Mouse (Mus musculus) ES-E14 (cell line): Measurements from ENCODE around the gene Arl2. TPM values are rescaled to one million over a fixed set of nuclear protein-coding genes. Genes with fewer than 3 reads are reported as not detected.

Experiments used
- DNase-seq: peaks from one replicate; pipeline ENCODE4 v3.0.0-alpha.2; 2013; ENCODE audit warnings: low read depth, low spot score
- H3K27ac ChIP-seq: 2 replicates; pipeline ENCODE4 v1.5.1; 2012; ENCODE audit warnings: low read depth, mild to moderate bottlenecking, low read length, moderate library complexity, mixed read lengths; ENCODE audit not compliant: poor library complexity, insufficient read depth, severe bottlenecking
- H3K36me3 ChIP-seq: 2 replicates; pipeline ENCODE4 v1.6.1; 2012; ENCODE audit warnings: mild to moderate bottlenecking, low read length, moderate library complexity, mixed read lengths; ENCODE audit not compliant: control insufficient read depth, poor library complexity, insufficient read depth, severe bottlenecking
- H3K4me1 ChIP-seq, 2 experiments: fragments of 150-350 bp in 1 of 2; sonication (generic) in 1 of 2; 2 replicates each; pipeline ENCODE4 v1.6.1; 2012; ENCODE audit warnings: low read length in 2 of 2, mild to moderate bottlenecking in 1 of 2, mixed read lengths in 1 of 2; ENCODE audit not compliant: control insufficient read depth in 2 of 2, insufficient read depth in 2 of 2, poor library complexity in 1 of 2
- H3K4me3 ChIP-seq, 2 experiments: fragments of 150-350 bp in 1 of 2; sonication (generic) in 1 of 2; 2 replicates each; pipeline ENCODE4 v1.5.1; 2012; ENCODE audit warnings: low read length in 2 of 2, low read depth in 1 of 2, mild to moderate bottlenecking in 1 of 2, mixed read lengths in 1 of 2; ENCODE audit not compliant: insufficient read depth in 1 of 2, poor library complexity in 1 of 2, severe bottlenecking in 1 of 2
- H3K9ac ChIP-seq: 2 replicates; pipeline ENCODE4 v1.6.1; 2012; ENCODE audit warnings: low read depth, mild to moderate bottlenecking, low read length, mixed read lengths; ENCODE audit not compliant: poor library complexity, insufficient read depth, severe bottlenecking
- H3K9me3 ChIP-seq: fragments of 150-350 bp; sonication (generic); 2 replicates; pipeline ENCODE4 v1.6.1; 2012; ENCODE audit warnings: low read depth, mild to moderate bottlenecking, low read length; ENCODE audit not compliant: control insufficient read depth, insufficient read depth
- CHD2 ChIP-seq: IDR thresholded peaks from 2 replicates; pipeline ENCODE4 v1.6.1; 2014; ENCODE audit warnings: mild to moderate bottlenecking, low read depth, low read length, inconsistent platforms
- HCFC1 ChIP-seq: IDR thresholded peaks from 2 replicates; pipeline ENCODE4 v1.6.1; 2012; ENCODE audit warnings: low read length, inconsistent platforms, borderline replicate concordance; ENCODE audit not compliant: insufficient read depth
- MAFK ChIP-seq: IDR thresholded peaks from 2 replicates; pipeline ENCODE4 v1.6.1; 2014; ENCODE audit warnings: mild to moderate bottlenecking, low read depth, low read length, inconsistent platforms; ENCODE audit not compliant: insufficient read depth
- ZC3H11A ChIP-seq: IDR thresholded peaks from 2 replicates; pipeline ENCODE4 v1.6.1; 2012; ENCODE audit warnings: low read depth, mild to moderate bottlenecking, inconsistent platforms, low read length, borderline replicate concordance
- ZNF384 ChIP-seq: IDR thresholded peaks from 2 replicates; pipeline ENCODE4 v1.6.1; 2012; ENCODE audit warnings: low read depth, low read length, inconsistent platforms
- in situ Hi-C, 2 experiments: fragments of 600-800 bp; cut with MboI; formaldehyde crosslinking; loops; one replicate each; pipeline ENCODE4 v1.15.1; 2025; ENCODE audit warnings: low sequenced_read_pairs in 2 of 2, inconsistent platforms in 1 of 2; ENCODE audit not compliant: unreplicated experiment in 2 of 2
- total RNA-seq: library from RNA; depleted of rRNA; stranded (reverse); fragments of 300-350 nt; gene quantifications from 2 replicates; pipeline ENCODE4 v1.2.3, GENCODE M21; 2012

The Arl2 gene
- total RNA-seq, 1 experiment, result 43.8 TPM

DNA sequence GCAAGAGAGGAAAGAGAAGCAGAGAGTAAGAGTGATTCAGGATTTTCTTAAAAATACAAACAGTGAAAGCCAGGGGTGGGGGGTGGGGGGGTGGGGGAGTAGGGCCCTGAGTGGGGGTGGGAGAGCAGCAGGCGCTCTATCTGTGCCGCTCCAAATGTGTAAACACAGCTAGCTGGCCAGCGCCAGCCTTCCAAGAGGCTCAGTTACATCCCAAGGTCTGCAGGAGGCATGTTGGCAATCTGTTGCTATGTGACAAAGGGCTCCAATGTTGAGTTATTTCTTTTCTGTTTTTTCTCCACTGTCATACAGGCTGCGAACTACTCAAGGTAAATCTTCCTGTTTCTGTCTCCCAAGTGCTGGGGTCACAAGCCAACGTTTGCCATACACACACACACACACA lies 33.4 kb upstream of the Arl2 start:
- Histone ChIP-seq H3K4me1 (no peaks in the 10 kb centered on the region), H3K36me3 (no peaks in the 10 kb centered on the region), H3K9ac (no peak overlapping the region), H3K4me3 (no peak overlapping the region), H3K9me3 (no peaks in the 10 kb centered on the region), H3K27ac (no peak overlapping the region)
- TF ChIP-seq CHD2 (no peak), ZNF384 (no peak), HCFC1 (no peak), MAFK (no peak), ZC3H11A (no peak)
- in situ Hi-C loops, result no loop called here
- no peak for DNase-seq

DNA sequence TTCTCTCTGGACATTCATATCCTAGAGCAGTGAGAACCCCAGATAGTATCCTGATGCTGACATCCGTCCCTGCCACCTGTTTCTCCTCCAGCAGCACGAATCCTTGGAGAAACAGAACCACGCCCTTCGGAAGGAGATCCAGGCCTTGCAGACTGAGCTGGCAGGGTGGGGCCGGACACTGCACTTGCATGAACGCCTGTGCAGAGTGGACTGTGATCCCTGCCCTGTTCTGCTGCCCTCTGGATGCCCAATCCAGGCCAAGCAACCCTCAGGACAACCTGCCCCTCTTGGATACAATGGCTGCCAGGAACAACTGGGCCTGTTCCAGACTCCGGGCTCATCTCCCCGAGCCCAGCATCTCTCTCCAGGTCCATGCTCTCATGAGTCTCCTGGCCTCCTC lies 29.9 kb upstream of the Arl2 start:
- no peak overlapping the region for H3K9ac ChIP-seq
- no peak overlapping the region for H3K27ac ChIP-seq
- H3K4me1 ChIP-seq, result no peaks in the 10 kb centered on the region
- H3K36me3 ChIP-seq, result no peaks in the 10 kb centered on the region
- H3K4me3 ChIP-seq, result no peak overlapping the region
- no peak for DNase-seq
- TF ChIP-seq MAFK (no peak), HCFC1 (no peak), ZC3H11A (no peak), CHD2 (no peak), ZNF384 (no peak)
- no peaks in the 10 kb centered on the region for H3K9me3 ChIP-seq
- in situ Hi-C loops, result no loop called here

DNA sequence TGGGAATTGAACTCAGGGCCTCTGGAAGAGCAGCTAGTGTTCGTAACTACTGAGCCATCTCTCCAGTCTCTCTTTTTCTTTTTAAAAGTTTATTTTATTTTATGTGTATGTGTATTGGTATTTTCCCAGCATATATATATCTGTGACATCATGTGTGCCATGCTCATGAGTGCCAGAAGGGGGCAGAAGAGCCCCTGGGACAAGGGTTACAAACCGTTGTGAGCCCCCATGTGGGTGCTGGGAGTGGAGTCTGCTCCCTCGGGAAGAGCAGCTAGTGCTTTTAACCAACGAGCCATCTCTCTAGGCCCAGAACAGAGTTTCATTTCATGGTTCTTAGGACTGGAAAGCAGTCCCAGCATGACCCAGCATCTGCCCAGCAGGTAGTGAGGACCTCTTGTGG lies 25.4 kb upstream of the Arl2 start:
- no peak overlapping the region for H3K4me3 ChIP-seq
- no peaks in the 10 kb centered on the region for H3K9me3 ChIP-seq
- TF ChIP-seq CHD2 (no peak), ZC3H11A (no peak), HCFC1 (no peak), MAFK (no peak), ZNF384 (no peak)
- in situ Hi-C loops, result no loop called here
- H3K27ac ChIP-seq, result no peak overlapping the region
- H3K4me1 ChIP-seq, result no peaks in the 10 kb centered on the region; a peak in 1 of 4 replicates
- H3K36me3 ChIP-seq, result no peaks in the 10 kb centered on the region
- H3K9ac ChIP-seq, result no peak overlapping the region
- peak; percentile 17 for DNase-seq

DNA sequence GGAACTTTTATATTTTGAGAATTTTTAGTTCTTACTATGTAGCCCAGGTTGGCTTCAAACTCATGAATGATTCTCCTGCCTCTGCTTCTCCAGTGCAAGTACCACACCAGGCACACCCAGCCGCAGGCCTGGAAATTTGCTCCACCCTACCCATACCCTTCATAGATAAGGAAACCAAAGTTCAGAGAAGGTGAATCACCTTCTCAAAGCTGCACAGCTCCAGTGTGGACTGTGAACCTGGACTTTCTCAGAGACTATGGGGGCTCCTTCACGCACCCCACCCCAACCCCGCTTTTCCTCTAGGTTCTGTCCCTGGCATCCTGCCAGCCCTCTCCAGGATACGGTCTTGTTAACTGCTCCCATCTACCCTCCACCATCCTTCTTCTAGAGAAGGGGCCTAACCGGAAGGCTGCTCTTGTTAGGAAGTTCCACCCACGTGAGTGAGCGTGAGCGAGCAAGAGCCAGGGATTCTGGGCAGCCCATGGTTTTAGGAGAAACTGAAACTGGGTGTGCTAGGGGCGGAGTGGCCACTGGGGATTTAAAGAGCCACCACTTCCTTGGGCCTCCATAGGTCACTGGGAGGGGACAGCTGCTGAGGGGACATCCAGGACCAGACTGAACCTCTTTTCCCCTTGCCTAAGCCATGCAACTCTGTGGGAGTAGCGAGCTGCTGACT lies 22.7 kb upstream of the Arl2 start:
- no peak overlapping the region for H3K9ac ChIP-seq
- H3K9me3 ChIP-seq, result no peaks in the 10 kb centered on the region
- no peak for TF ChIP-seq ZC3H11A
- TF ChIP-seq ZNF384, result no peak
- TF ChIP-seq CHD2, result no peak
- no peak for TF ChIP-seq MAFK
- no peak overlapping the region for H3K4me3 ChIP-seq
- in situ Hi-C loops, result no loop called here
- H3K36me3 ChIP-seq, result no peaks in the 10 kb centered on the region
- DNase-seq, result no peak
- no peaks in the 10 kb centered on the region; a peak in 1 of 4 replicates for H3K4me1 ChIP-seq
- H3K27ac ChIP-seq, result no peak overlapping the region

DNA sequence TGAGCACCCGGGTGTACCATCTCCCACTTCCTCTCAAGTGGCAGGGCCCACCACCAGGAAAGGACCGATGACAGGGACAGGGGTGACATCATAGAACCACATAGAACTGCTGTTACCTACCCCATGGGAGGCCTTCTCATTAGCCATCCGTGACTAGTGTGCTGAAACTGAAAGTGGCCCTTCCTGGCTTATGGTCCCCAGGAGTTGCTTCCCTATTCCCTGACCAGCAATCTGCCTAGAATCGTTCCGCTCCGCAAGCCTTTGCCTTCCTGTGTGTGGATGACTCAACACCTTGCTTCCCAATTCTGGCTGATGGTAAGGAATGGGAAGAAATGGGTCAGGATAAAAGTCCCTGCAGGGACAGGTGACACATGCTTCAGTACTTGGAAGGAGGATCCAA lies 15.9 kb upstream of the Arl2 start:
- in situ Hi-C loops, result no loop called here

More for the DNA sequence above, 15.9 kb upstream of the Arl2 start:
- DNase-seq, result no peak
- Histone ChIP-seq H3K4me3 (no peak overlapping the region), H3K9me3 (no peaks in the 10 kb centered on the region), H3K4me1 (no peaks in the 10 kb centered on the region), H3K9ac (no peak overlapping the region), H3K36me3 (no peaks in the 10 kb centered on the region), H3K27ac (no peak overlapping the region)
- no peak for TF ChIP-seq MAFK
- no peak for TF ChIP-seq ZC3H11A
- no peak for TF ChIP-seq CHD2
- TF ChIP-seq HCFC1, result no peak
- TF ChIP-seq ZNF384, result no peak
